Mouse (Mus musculus): ENCODE measurements around the gene Ube2s.
"Not testable (repeated sequence)": the region's sequence is repeated elsewhere in the genome, so short reads cannot be mapped to it uniquely, and the experiment has no call there.

Ube2s gene

DNA sequence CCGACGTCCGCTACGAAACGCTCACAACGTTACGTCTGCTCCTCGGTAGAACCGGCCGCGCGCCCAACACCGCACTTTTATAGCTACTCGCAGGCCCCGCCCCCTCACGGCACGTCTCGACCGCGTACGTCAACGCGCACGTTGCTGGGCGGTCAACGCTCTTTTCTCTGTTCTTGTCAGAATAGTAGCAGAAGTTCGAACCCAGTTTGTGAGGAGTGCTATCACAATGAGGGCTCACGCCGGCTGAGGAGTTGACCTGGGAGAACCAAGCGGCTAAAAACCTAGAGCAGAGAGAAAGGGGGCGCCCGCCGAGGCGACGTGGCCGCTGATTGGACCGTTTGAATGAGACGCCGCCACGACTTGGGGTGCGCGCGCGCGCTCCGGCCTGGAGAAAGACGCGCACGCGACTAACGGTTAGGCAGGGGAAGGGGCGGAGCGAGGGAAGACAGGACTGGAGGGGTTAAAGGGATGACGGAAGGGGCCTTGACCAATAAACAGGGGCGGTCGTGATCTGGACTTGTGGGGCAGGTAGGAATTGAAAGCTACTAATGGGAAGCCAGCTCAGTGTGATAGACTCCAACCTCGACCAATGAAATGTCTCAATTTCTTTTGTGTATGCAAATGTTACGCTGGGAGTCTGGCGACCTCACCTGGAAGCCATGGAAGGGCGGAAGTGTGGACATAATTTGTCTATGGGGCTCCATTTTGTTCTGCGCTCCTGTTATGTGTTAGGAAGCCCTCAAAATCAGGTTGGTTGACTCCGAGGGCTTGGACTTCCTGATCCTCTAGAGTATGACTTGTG lies at the start of gene Ube2s:
Gene Ube2s (minus strand): TSS at position 288 of the 802 bp plus-strand sequence.
- peak; percentile 98 for DNase-seq

DNA sequence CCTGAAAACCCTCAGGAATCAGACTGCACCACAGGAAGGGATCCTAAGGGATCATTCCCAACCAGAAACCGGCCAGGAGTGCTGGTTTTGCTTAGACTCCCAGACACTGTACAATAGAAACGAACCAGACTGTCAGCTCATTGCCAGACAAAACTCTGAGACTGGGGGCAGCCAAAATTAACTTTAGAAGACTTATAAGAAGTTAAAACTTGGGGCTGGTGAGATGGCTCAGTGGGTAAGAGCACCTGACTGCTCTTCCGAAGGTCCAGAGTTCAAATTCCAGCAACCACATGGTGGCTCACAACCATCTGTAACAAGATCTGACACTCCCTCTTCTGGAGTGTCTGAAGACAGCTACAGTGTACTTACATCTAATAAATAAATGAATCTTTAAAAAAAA lies 48.5 kb upstream of the Ube2s start:
- not testable (repeated sequence) for DNase-seq

- no peak for DNase-seq
These were observed 47.1 kb upstream of the Ube2s start for GRCm38 (mm10) chr7:4859418-4859978.

DNA sequence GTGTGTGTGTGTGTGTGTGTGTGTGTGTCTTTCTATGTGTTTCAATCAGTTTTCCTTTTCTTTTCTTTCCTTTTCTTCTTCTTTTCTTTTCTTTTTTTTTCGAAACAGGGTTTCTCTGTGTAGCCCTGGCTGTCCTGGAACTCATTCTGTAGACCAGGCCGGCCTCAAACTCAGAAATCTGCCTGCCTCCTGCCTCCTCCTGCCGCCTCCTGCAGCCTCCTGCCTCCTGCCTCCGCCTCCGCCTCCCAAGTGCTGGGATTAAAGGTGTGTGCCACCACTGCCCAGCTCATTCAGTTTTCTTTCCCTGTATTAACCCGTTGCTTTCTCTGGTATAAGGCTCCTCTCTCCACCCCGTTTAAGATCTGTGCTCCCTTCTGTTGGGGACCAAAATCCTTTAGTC lies 44.9 kb upstream of the Ube2s start:
- peak in 1 of 2 experiments; percentile 56 for DNase-seq

DNA sequence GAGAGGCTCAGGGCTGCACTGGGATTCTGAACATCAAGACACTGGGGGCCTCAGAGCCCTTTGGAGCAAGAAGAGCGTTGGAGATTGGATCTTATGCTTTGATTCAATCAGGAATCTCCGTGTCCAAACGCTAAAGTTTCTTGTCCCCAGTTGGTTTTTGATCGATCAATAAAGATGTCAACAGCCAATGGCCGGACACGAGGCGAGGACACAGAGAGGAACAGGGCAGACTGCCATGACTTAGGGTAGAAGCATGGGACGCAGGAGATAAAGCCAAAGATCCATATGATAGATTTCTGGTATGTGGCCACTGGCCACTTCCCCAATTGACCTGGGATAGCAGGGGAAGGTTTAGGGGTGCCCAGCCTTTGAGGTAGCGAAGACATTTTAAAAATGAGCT lies 44.1 kb upstream of the Ube2s start:
- DNase-seq: no peak

DNA sequence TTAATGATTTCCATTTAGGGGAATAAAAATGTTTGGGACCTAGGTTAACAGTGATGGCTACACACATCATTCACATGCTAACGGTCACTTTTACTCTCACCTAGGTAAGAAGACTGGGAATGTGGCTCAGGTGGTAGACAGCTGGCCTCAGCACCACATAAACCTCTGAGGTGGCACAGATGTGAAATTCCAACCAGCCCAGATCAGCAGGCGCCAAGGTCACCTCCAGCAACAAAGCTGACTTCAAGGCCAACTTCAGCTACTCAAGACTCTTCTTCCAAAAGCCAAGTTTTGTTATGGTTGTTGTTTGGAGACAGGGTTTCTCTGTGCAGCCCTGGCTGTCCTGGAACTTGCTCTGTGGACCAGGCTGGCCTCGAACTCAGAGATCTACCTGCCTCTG lies 41.2 kb upstream of the Ube2s start:
- no peak for DNase-seq

GRCm38 (mm10) chr7:4851315-4851688 lies 38.9 kb upstream of the Ube2s start:
- DNase-seq: no peak

GRCm38 (mm10) chr7:4850621-4851314 lies 38.4 kb upstream of the Ube2s start:
- DNase-seq: no peak

DNA sequence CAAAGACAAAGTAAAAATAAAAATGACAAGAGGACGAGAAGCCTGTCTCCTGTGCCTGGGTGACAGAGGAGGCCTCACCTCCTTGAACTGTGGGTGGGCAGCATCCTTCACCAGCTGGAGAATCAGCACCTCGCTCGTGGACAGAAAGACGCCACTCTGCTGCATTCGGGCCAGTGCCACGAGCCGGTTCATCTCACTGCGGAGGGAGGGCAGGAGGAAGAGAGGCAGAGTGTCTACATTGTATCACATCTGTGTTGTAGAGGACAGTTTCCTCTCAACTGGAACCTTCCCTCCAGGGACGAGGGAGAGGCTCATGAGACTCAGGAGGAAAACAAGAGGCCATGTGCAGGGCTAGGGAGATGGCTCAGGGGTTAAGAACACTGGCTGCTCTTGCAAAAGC lies 37.0 kb upstream of the Ube2s start:
- no peak for DNase-seq

- DNase-seq: peak; percentile 75 to 84
These were observed 32.5 kb upstream of the Ube2s start for GRCm38 (mm10) chr7:4844917-4845309.

GRCm38 (mm10) chr7:4844245-4844916 lies 32.0 kb upstream of the Ube2s start, which contains the start of gene Shisa7:
Gene Shisa7, minus strand, starts transcription at chr7:4844696.
- no peak for DNase-seq

DNA sequence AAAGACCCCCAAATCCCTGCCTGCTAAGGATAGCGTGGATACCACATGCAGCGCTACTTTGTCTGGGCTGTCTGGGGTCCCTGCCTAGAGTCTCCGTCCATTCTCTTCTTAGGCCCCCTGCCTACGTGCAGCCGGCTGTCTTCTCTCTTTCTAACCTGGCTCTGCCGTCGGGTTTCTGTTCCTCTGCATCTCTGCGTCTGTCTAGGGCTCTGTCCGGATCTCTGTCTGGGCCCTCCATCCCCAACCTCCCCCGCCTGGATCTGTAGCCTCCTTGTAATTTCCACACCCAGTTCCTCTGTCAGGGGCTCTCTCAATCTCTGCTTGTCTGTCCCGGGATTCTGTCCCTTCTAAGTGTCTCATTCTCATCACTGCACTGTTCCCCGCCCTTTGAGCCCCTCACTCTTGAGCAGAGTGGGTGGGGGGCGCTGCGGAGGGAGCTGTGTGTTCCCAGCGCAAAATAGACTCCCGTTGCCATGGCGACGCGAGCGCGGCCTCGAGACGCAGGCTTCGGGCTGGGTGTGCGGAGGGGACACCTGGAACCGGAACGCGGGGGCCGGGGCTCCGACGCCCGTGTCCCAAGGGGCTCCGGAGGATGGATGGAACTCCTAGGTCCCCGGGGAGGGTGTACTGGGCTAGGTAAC lies 31.3 kb upstream of the Ube2s start:
- DNase-seq: peak; percentile 49 to 66

DNA sequence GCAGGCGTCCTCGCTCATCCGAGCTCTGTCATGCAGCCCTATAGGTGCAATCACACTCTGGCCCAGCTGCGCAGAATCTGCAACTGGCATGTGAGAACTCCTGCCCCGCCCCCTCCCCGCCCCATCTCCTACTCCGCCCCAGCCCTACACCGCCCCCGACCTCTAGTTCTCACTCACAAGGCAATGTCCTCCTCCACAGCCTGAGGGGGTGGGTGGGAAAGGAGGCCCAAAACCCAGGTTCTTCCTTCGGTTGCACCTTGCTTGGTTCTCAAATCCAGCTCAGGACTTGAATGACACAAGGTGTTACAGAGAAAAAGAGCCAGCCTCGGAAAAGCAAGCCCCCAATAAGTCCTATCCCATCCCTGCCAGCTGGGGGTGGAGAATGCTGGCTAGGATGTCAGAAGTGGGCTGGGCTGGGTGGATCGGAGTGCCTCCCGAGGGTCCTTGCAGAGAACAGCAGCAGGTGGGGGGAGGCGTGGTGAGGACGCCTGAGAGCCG lies 30.3 kb upstream of the Ube2s start:
- no peak for DNase-seq

- DNase-seq: no peak
These were observed 29.7 kb upstream of the Ube2s start for GRCm38 (mm10) chr7:4842077-4842476.

- no peak for DNase-seq
These were observed 25.2 kb upstream of the Ube2s start for GRCm38 (mm10) chr7:4837639-4838038.

DNA sequence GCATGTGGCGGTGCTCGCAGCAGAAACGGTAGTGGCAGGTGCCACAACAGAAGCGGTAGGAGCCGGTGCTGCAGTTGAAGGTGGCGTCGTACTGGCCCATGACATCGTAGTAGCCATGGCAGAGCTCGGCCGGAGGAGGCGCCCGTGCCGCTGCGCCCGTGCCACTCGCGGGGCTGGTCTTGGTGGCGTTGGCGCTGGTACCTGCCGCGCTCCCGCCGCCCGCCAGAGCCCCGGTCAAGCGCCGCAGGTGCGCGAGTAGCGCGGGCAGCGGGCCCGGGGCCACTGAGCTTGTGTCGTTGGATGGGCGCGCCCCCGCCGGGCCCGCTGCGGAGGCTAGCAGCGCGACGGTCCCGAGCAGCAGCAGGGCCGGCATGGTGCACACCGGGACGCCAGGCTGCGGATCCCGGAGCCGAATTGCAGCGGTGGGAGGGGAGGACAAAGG lies 24.0 kb upstream of the Ube2s start:
- DNase-seq: peak; percentile 87 to 91

DNA sequence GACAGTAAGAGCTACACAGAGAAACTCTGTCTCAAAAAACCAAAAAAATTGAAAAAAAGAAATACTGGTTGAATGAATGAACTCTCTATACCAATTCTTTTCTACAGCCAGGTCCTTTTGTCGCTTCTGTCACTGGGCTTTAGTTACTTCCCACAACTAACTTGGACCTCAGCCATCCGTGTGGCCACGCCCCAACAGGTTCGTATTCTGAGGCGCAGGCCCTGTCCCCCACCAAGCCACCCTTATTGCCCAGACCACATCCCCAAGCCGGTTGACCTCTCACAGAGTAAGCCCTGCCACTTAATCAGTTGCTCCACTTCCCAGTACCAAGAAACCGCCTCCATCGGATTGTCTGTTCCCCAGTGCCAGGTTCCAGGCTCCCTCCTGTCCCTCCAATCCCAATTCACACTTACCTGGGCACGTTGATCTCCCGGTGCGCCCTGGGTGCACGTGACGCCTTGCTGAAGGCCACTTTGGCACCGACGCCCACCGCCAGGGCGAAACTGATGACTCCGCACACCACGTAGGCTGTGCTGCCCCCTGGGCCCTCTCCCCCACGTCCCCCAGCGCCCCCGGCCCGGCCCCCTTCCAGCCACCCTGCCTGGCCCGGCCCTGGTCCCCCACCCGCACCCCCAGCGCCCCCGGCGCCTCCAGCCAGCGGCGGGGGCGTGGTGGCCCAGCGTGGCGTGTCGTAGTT lies 23.4 kb upstream of the Ube2s start:
- no peak for DNase-seq

- DNase-seq: no peak
These were observed 18.1 kb upstream of the Ube2s start for GRCm38 (mm10) chr7:4830476-4830875.

DNA sequence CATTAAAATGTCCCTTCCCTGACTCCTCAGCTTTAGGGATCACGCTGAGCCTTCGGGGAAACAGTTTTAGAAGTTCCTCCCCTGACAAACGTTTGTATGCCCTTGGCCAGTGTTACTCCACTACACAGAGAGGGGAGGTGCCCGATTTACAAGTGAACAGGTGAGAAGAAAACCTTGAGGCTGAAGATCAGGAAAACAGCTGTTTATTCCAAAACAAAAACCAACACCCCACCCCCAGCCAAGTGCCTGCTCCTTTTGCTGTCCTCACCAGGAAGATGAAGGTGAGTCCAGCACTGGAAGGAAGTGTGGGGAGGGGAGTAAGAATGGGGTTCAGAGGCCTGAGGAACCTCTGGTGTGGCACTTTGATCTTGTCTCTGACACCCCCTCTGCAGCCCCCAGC lies 13.0 kb upstream of the Ube2s start:
- no peak for DNase-seq

GRCm38 (mm10) chr7:4822162-4822907 lies 9.9 kb upstream of the Ube2s start:
- no peak for DNase-seq

- no peak for DNase-seq
These were observed 9.3 kb upstream of the Ube2s start for GRCm38 (mm10) chr7:4821690-4822089.

All from cerebellum, postnatal 25 days (tissue).